29 mouse cellular contexts compared by ENCODE assay signal in the genomic region with DNA sequence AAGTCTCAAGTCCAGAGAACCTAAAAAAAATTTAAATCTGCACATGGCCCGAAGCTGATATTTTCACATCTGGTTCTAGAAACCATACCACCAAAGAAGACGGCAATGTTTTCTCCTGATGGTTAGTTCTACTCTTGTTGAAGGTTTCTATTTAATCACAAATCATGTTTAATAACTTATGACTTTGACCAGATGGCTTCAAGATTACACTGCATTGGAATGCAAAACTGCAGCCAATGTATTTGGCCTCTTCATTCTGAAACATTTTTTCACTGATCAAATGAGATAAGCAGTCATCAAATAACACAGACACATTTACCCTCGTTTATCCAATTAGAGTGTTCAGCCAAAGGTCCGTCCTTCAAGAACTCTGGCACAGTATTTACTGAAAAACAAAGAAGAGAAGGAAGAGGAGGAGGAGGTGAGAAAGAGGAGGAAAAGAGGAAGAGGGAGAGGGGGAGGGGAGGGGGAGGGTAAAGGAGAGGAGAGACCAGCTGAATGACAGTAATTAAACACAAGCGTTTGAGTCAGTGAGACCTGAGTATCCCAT. TPM values are rescaled to one million over a fixed set of nuclear protein-coding genes. Genes with fewer than 3 reads are reported as not detected.
DNase-seq lines count a peak whose midpoint lies in the region; ATAC-seq and TF ChIP-seq lines count a peak whose summit lies in the region.
"Had no signal": no experiment of that assay in that cellular context is flagged by ENCODE, and none has a peak within 500 bp of the region (broad histone marks: within the 10 kb centered on the region; RNA-seq: fewer than 3 reads in every experiment).

No protein-coding gene starts in this region.

- no peaks in the 10 kb centered on the region for H3K4me1 ChIP-seq in embryonic facial prominence, embryonic 11.5 days (ENCODE audit: control insufficient read depth, insufficient read depth, low read length)
- H3K4me1 ChIP-seq in embryonic facial prominence, embryonic 10.5 days, result no peaks in the 10 kb centered on the region
- no peaks in the 10 kb centered on the region for H3K4me1 ChIP-seq in kidney, embryonic 15.5 days
- H3K4me1 ChIP-seq in lung, embryonic 14.5 days (ENCODE audit: insufficient read depth), result no peaks in the 10 kb centered on the region
- H3K4me1 ChIP-seq in lung, postnatal 0 days (ENCODE audit: insufficient read depth, low read depth, low read length), result no peaks in the 10 kb centered on the region
- H3K4me1 ChIP-seq in embryonic facial prominence, embryonic 14.5 days (ENCODE audit: control insufficient read depth, insufficient read depth, low read length), result no peaks in the 10 kb centered on the region
- H3K4me1 ChIP-seq: embryonic facial prominence, embryonic 13.5 days; forebrain, embryonic 12.5 days; limb, embryonic 13.5 days had no signal

- H3K9ac ChIP-seq in embryonic facial prominence, embryonic 11.5 days (replicated peaks; ENCODE audit: low read length), result no peak overlapping the region
- no peak overlapping the region for H3K9ac ChIP-seq in kidney, embryonic 15.5 days
- no peak overlapping the region for H3K9ac ChIP-seq in lung, embryonic 14.5 days
- H3K9ac ChIP-seq in lung, postnatal 0 days (replicated peaks; ENCODE audit: low read depth), result no peak overlapping the region
- no peak overlapping the region for H3K9ac ChIP-seq in embryonic facial prominence, embryonic 14.5 days (ENCODE audit: low read depth, low read length)
- H3K9ac ChIP-seq: embryonic facial prominence, embryonic 13.5 days; forebrain, embryonic 12.5 days; forebrain, postnatal 0 days; heart, embryonic 13.5 days; hindbrain, embryonic 14.5 days; limb, embryonic 13.5 days; liver, embryonic 13.5 days had no signal

- 54% methylated on average over 5 of the region's 5 CpGs for WGBS in embryonic facial prominence, embryonic 11.5 days
- 64% methylated on average over 5 of the region's 5 CpGs for WGBS in embryonic facial prominence, embryonic 10.5 days
- WGBS in kidney, embryonic 15.5 days, result 49% methylated on average over 5 of the region's 5 CpGs
- 51% methylated on average over 5 of the region's 5 CpGs for WGBS in lung, embryonic 14.5 days
- 40% methylated on average over 5 of the region's 5 CpGs for WGBS in lung, postnatal 0 days
- WGBS in embryonic facial prominence, embryonic 14.5 days, result 37% methylated on average over 5 of the region's 5 CpGs

- no peaks in the 10 kb centered on the region for H3K27me3 ChIP-seq in embryonic facial prominence, embryonic 11.5 days (ENCODE audit: control insufficient read depth, insufficient read depth, low read length)
- no peaks in the 10 kb centered on the region for H3K27me3 ChIP-seq in embryonic facial prominence, embryonic 10.5 days (replicated peaks; ENCODE audit: low read depth, poor library complexity, severe bottlenecking)
- no peaks in the 10 kb centered on the region for H3K27me3 ChIP-seq in kidney, embryonic 15.5 days
- H3K27me3 ChIP-seq in lung, embryonic 14.5 days (ENCODE audit: insufficient read depth, low read length), result no peaks in the 10 kb centered on the region
- no peaks in the 10 kb centered on the region for H3K27me3 ChIP-seq in lung, postnatal 0 days (replicated peaks; ENCODE audit: insufficient read depth, low read length)
- no peaks in the 10 kb centered on the region for H3K27me3 ChIP-seq in embryonic facial prominence, embryonic 14.5 days (replicated peaks; ENCODE audit: control insufficient read depth, insufficient read depth, low read length)
- H3K27me3 ChIP-seq: embryonic facial prominence, embryonic 13.5 days; forebrain, embryonic 12.5 days; heart, embryonic 13.5 days; limb, embryonic 13.5 days; liver, embryonic 13.5 days had no signal

- no peak for TF ChIP-seq EP300 in lung, postnatal 0 days (IDR thresholded peaks at IDR 0.05)

- H3K4me3 ChIP-seq in embryonic facial prominence, embryonic 11.5 days (ENCODE audit: low read depth, low read length), result no peak overlapping the region
- H3K4me3 ChIP-seq in embryonic facial prominence, embryonic 10.5 days, result no peak overlapping the region
- no peak overlapping the region for H3K4me3 ChIP-seq in kidney, embryonic 15.5 days (replicated peaks)
- H3K4me3 ChIP-seq in lung, embryonic 14.5 days (ENCODE audit: low read depth, low read length), result no peak overlapping the region
- no peak overlapping the region for H3K4me3 ChIP-seq in lung, postnatal 0 days (ENCODE audit: low read depth, low read length)
- no peak overlapping the region for H3K4me3 ChIP-seq in embryonic facial prominence, embryonic 14.5 days (ENCODE audit: low read depth, low read length)
- H3K4me3 ChIP-seq: embryonic facial prominence, embryonic 13.5 days; erythroblast, embryonic 14.5 days; forebrain, embryonic 12.5 days; heart, embryonic 13.5 days; limb, embryonic 13.5 days; liver, embryonic 13.5 days had no signal

- no peaks in the 10 kb centered on the region for H3K36me3 ChIP-seq in embryonic facial prominence, embryonic 11.5 days (replicated peaks; ENCODE audit: control insufficient read depth, insufficient read depth, low read depth, low read length)
- H3K36me3 ChIP-seq in embryonic facial prominence, embryonic 10.5 days (replicated peaks), result no peaks in the 10 kb centered on the region
- H3K36me3 ChIP-seq in kidney, embryonic 15.5 days, result no peaks in the 10 kb centered on the region
- no peaks in the 10 kb centered on the region for H3K36me3 ChIP-seq in lung, embryonic 14.5 days (ENCODE audit: insufficient read depth)
- H3K36me3 ChIP-seq in lung, postnatal 0 days (ENCODE audit: insufficient read depth, low read length), result no peaks in the 10 kb centered on the region
- H3K36me3 ChIP-seq in embryonic facial prominence, embryonic 14.5 days (ENCODE audit: control insufficient read depth, insufficient read depth, low read length), result no peaks in the 10 kb centered on the region
- H3K36me3 ChIP-seq: embryonic facial prominence, embryonic 13.5 days; forebrain, embryonic 12.5 days; heart, embryonic 13.5 days; limb, embryonic 13.5 days; liver, embryonic 13.5 days had no signal

- H3K27ac ChIP-seq in embryonic facial prominence, embryonic 11.5 days (replicated peaks; ENCODE audit: low read depth, low read length), result no peak overlapping the region
- H3K27ac ChIP-seq in embryonic facial prominence, embryonic 10.5 days (replicated peaks), result no peak overlapping the region
- H3K27ac ChIP-seq in kidney, embryonic 15.5 days, result 0 out of 2 replicates have a peak overlapping the region, but pooled peaks have one; percentile 45
- no peak overlapping the region for H3K27ac ChIP-seq in lung, embryonic 14.5 days (ENCODE audit: low read depth)
- H3K27ac ChIP-seq in lung, postnatal 0 days (ENCODE audit: low read length), result no peak overlapping the region
- no peak overlapping the region for H3K27ac ChIP-seq in embryonic facial prominence, embryonic 14.5 days (replicated peaks; ENCODE audit: low read depth, low read length)
- H3K27ac ChIP-seq: embryonic facial prominence, embryonic 13.5 days; forebrain, embryonic 12.5 days; heart, embryonic 13.5 days; hindbrain, embryonic 14.5 days; limb, embryonic 13.5 days; liver, embryonic 13.5 days had no signal

- no peak overlapping the region for H3K4me2 ChIP-seq in embryonic facial prominence, embryonic 11.5 days (ENCODE audit: low read depth, low read length)
- no peak overlapping the region for H3K4me2 ChIP-seq in kidney, embryonic 15.5 days
- no peak overlapping the region for H3K4me2 ChIP-seq in lung, embryonic 14.5 days
- H3K4me2 ChIP-seq in lung, postnatal 0 days (replicated peaks; ENCODE audit: low read depth, low read length), result no peak overlapping the region
- no peak overlapping the region for H3K4me2 ChIP-seq in embryonic facial prominence, embryonic 14.5 days (ENCODE audit: low read depth, low read length)
- H3K4me2 ChIP-seq: embryonic facial prominence, embryonic 13.5 days; forebrain, embryonic 12.5 days; heart, embryonic 13.5 days; hindbrain, embryonic 14.5 days; limb, embryonic 13.5 days; liver, embryonic 13.5 days; midbrain, embryonic 11.5 days had no signal

- no peak for ATAC-seq in embryonic facial prominence, embryonic 11.5 days (replicated peaks; ENCODE audit: insufficient number of reproducible peaks, low FRiP score, low TSS enrichment, low read depth)
- peak; percentile 54; the same call in 1 of the 2 replicates for ATAC-seq in kidney, embryonic 15.5 days (replicated peaks; ENCODE audit: low FRiP score)
- ATAC-seq in lung, embryonic 14.5 days (ENCODE audit: insufficient read depth), result no peak
- no peak for ATAC-seq in lung, postnatal 0 days
- ATAC-seq in embryonic facial prominence, embryonic 14.5 days (ENCODE audit: low read depth), result peak; percentile 60; the same call in 1 of the 2 replicates
- ATAC-seq: activated CD4-positive, CD25-positive, alpha-beta regulatory T cell, adult 4 months; forebrain, postnatal 0 days; intestine, postnatal 0 days; midbrain, embryonic 16.5 days had no signal

- no peak for TF ChIP-seq CTCF in lung, embryonic 14.5 days (IDR thresholded peaks at IDR 0.05; ENCODE audit: low read depth)
- TF ChIP-seq CTCF in lung, postnatal 0 days (IDR thresholded peaks at IDR 0.05), result no peak

- DNase-seq in embryonic facial prominence, embryonic 11.5 days (ENCODE audit: low spot score), result peak; percentile 40
- DNase-seq in embryonic facial prominence, embryonic 10.5 days (ENCODE audit: low spot score), result no peak
- DNase-seq in kidney, postnatal 4 days, result no peak
- peak; percentile 31 for DNase-seq in lung, embryonic 14.5 days
- DNase-seq in lung, postnatal 0 days (ENCODE audit: low spot score), result no peak
- DNase-seq in embryonic facial prominence, embryonic 14.5 days (ENCODE audit: low spot score), result peak; percentile 82
- DNase-seq in liver, result no peak
- DNase-seq: adrenal gland, adult 8-10 months; cerebellum, adult 8-10 months; cerebellum, postnatal 25 days; forebrain, postnatal 0 days; gastrocnemius, postnatal 10 days; heart, postnatal 10 days; liver, embryonic 13.5 days; lung, adult 2 months; lung, postnatal 36 days; right cerebral cortex, postnatal 25 days; spleen, adult 18-20 months had no signal

- H3K9me3 ChIP-seq in embryonic facial prominence, embryonic 11.5 days (replicated peaks; ENCODE audit: control insufficient read depth, low read length), result no peaks in the 10 kb centered on the region
- no peaks in the 10 kb centered on the region for H3K9me3 ChIP-seq in embryonic facial prominence, embryonic 10.5 days
- H3K9me3 ChIP-seq in kidney, embryonic 15.5 days (replicated peaks), result no peaks in the 10 kb centered on the region
- no peaks in the 10 kb centered on the region for H3K9me3 ChIP-seq in lung, embryonic 14.5 days (ENCODE audit: low read depth, low read length)
- H3K9me3 ChIP-seq in lung, postnatal 0 days (ENCODE audit: low read length), result no peaks in the 10 kb centered on the region
- H3K9me3 ChIP-seq in embryonic facial prominence, embryonic 14.5 days (ENCODE audit: control insufficient read depth, low read length), result no peaks in the 10 kb centered on the region
- H3K9me3 ChIP-seq: embryonic facial prominence, embryonic 13.5 days; forebrain, embryonic 12.5 days; heart, embryonic 13.5 days; limb, embryonic 13.5 days; liver, embryonic 13.5 days had no signal

RNA-seq across cellular contexts. Expression of gene Otud4, which starts 32.6 kb away (rescaled TPM):
- 19.5 and 22.9 TPM in 2 replicates for polyA plus RNA-seq in embryonic facial prominence, embryonic 11.5 days (2014; fragmentation: Nextera tagmentation; extraction: Ambion mirVana)
- polyA plus RNA-seq in embryonic facial prominence, embryonic 10.5 days (2016; fragmentation: Nextera tagmentation; extraction: Ambion mirVana), result 16.1 and 17.8 TPM in 2 replicates
- 15.7 and 16.0 TPM in 2 replicates for polyA plus RNA-seq in kidney, embryonic 15.5 days (2015; fragmentation: Nextera tagmentation; extraction: Ambion mirVana)
- 26.8 and 27.1 TPM in 2 replicates for polyA plus RNA-seq in lung, embryonic 14.5 days (2014; fragmentation: Nextera tagmentation; extraction: Ambion mirVana)
- polyA plus RNA-seq in lung, postnatal 0 days (2015; fragmentation: Nextera tagmentation; extraction: Ambion mirVana), result 8.0 and 8.7 TPM in 2 replicates
- 22.2 and 24.0 TPM in 2 replicates for polyA plus RNA-seq in embryonic facial prominence, embryonic 14.5 days (2014; fragmentation: Nextera tagmentation; extraction: Ambion mirVana)

Comparison
In these comparisons a context has a peak if more than half of its experiments do, and no peak if none do; other contexts are left out.
1. ATAC-seq: peak in kidney, embryonic 15.5 days (single experiment) and embryonic facial prominence, embryonic 14.5 days (single experiment); none in embryonic facial prominence, embryonic 11.5 days (single experiment), lung, embryonic 14.5 days (single experiment) and lung, postnatal 0 days (single experiment).
2. DNase-seq: peak in embryonic facial prominence, embryonic 11.5 days (single experiment), lung, embryonic 14.5 days (single experiment) and embryonic facial prominence, embryonic 14.5 days (single experiment); none in embryonic facial prominence, embryonic 10.5 days (single experiment), kidney, postnatal 4 days (0 of 2), lung, postnatal 0 days (single experiment) and liver (single experiment).